30 mouse cellular contexts compared by ENCODE assay signal in genomic region chr10:69645311-69645802, GRCm38 (mm10).
DNase-seq lines count a peak whose midpoint lies in the region; ATAC-seq and TF ChIP-seq lines count a peak whose summit lies in the region.
"Had no signal": no experiment of that assay in that cellular context is flagged by ENCODE, and none has a peak within 500 bp of the region (broad histone marks: within the 10 kb centered on the region; RNA-seq: fewer than 3 reads in every experiment).

No protein-coding gene starts in this region.

- H3K9ac ChIP-seq in heart, embryonic 16.5 days (ENCODE audit: low read length) = no peak overlapping the region
- H3K9ac ChIP-seq: embryonic facial prominence, embryonic 13.5 days; hindbrain, embryonic 12.5 days; intestine, embryonic 15.5 days; liver, embryonic 13.5 days; neural tube, embryonic 15.5 days had no signal

- no peak for TF ChIP-seq CTCF in testis, adult 2 months (IDR thresholded peaks at IDR 0.05; ENCODE audit: control insufficient read depth, insufficient read depth, insufficient replicate concordance, low read depth, low read length)

- no peaks in the 10 kb centered on the region for H3K27me3 ChIP-seq in heart, embryonic 10.5 days (ENCODE audit: insufficient read depth, poor library complexity, severe bottlenecking)
- no peaks in the 10 kb centered on the region for H3K27me3 ChIP-seq in heart, embryonic 16.5 days (ENCODE audit: control insufficient read depth, insufficient read depth, low read length)
- no peaks in the 10 kb centered on the region for H3K27me3 ChIP-seq in testis, adult 2 months (ENCODE audit: control insufficient read depth, insufficient read depth, low read length)
- H3K27me3 ChIP-seq: embryonic facial prominence, embryonic 13.5 days; hindbrain, embryonic 12.5 days; intestine, embryonic 15.5 days; liver, embryonic 13.5 days; neural tube, embryonic 15.5 days had no signal

- intact Hi-C loops in heart, postnatal 14 days (cut with DNase I) = no loop called here

- ATAC-seq in heart, embryonic 16.5 days (replicated peaks; ENCODE audit: extremely low read depth, insufficient read depth, low FRiP score) = no peak
- ATAC-seq: forebrain, embryonic 16.5 days; hindbrain, postnatal 0 days; intestine, embryonic 15.5 days had no signal

- no peak for DNase-seq in heart, embryonic 10.5 days (ENCODE audit: low spot score)
- no peak for DNase-seq in heart, postnatal 14 days
- DNase-seq in heart, postnatal 4 days = no peak
- DNase-seq in testis, postnatal 14 days (ENCODE audit: low spot score) = no peak
- DNase-seq in testis, postnatal 10 days (ENCODE audit: low spot score) = peak; percentile 26
- DNase-seq in cerebellum, adult 9-11 months = no peak
- DNase-seq: adrenal gland, postnatal 10 days; cerebellum, adult 8-10 months; gastrocnemius, adult 2 months; kidney, adult 2 months; kidney, postnatal 36 days; left cerebral cortex, postnatal 4 days; liver, embryonic 13.5 days; lung, adult 2 months; lung, postnatal 10 days; midbrain, embryonic 14.5 days; retina, postnatal 1 day; spleen, adult 18-20 months; thymus, postnatal 4 days had no signal

- no peaks in the 10 kb centered on the region for H3K36me3 ChIP-seq in heart, embryonic 10.5 days
- H3K36me3 ChIP-seq in heart, embryonic 16.5 days (ENCODE audit: control insufficient read depth, insufficient read depth) = no peaks in the 10 kb centered on the region
- H3K36me3 ChIP-seq in testis, adult 2 months (ENCODE audit: control insufficient read depth, insufficient read depth, low read length) = no peaks in the 10 kb centered on the region
- H3K36me3 ChIP-seq: embryonic facial prominence, embryonic 13.5 days; forebrain, embryonic 10.5 days; hindbrain, embryonic 12.5 days; intestine, embryonic 15.5 days; liver, embryonic 13.5 days; neural tube, embryonic 15.5 days had no signal

- H3K4me2 ChIP-seq in heart, embryonic 16.5 days (ENCODE audit: low read depth, low read length) = no peak overlapping the region
- H3K4me2 ChIP-seq: embryonic facial prominence, embryonic 13.5 days; hindbrain, embryonic 12.5 days; intestine, embryonic 15.5 days; liver, embryonic 13.5 days; neural tube, embryonic 15.5 days had no signal

- no peaks in the 10 kb centered on the region for H3K9me3 ChIP-seq in heart, embryonic 10.5 days
- H3K9me3 ChIP-seq in heart, embryonic 16.5 days (replicated peaks; ENCODE audit: control insufficient read depth, low read length) = peaks cover 3% of the 10 kb centered on the region; the same call in 1 of the 2 replicates
- H3K9me3 ChIP-seq: embryonic facial prominence, embryonic 13.5 days; forebrain, embryonic 10.5 days; hindbrain, embryonic 12.5 days; intestine, embryonic 15.5 days; liver, embryonic 13.5 days; neural tube, embryonic 15.5 days had no signal

- H3K4me1 ChIP-seq in heart, embryonic 10.5 days = peaks cover 56% of the 10 kb centered on the region
- H3K4me1 ChIP-seq in heart, embryonic 16.5 days (ENCODE audit: control insufficient read depth, insufficient read depth, low read length) = peaks cover 32% of the 10 kb centered on the region
- H3K4me1 ChIP-seq in testis, adult 2 months (ENCODE audit: control insufficient read depth, insufficient read depth, low read length) = peaks cover 7% of the 10 kb centered on the region
- H3K4me1 ChIP-seq: intestine, embryonic 15.5 days had no signal

- H3K4me3 ChIP-seq in heart, embryonic 10.5 days = no peak overlapping the region
- no peak overlapping the region for H3K4me3 ChIP-seq in heart, embryonic 16.5 days (ENCODE audit: low read length)
- peak overlapping the region; percentile 72 for H3K4me3 ChIP-seq in testis, adult 2 months (ENCODE audit: control insufficient read depth, low read depth, low read length)
- H3K4me3 ChIP-seq: embryonic facial prominence, embryonic 13.5 days; forebrain, embryonic 10.5 days; gastrocnemius, adult 2 months; hindbrain, embryonic 12.5 days; intestine, embryonic 15.5 days; layer of hippocampus, adult 2 months; liver, embryonic 13.5 days; neural tube, embryonic 15.5 days had no signal

- peak overlapping the region; percentile 79 for H3K27ac ChIP-seq in heart, embryonic 10.5 days
- H3K27ac ChIP-seq in heart, embryonic 16.5 days (ENCODE audit: low read length) = peak overlapping the region; percentile 31
- no peak overlapping the region for H3K27ac ChIP-seq in testis, adult 2 months (ENCODE audit: control insufficient read depth, insufficient read depth, low read depth, low read length)
- H3K27ac ChIP-seq: embryonic facial prominence, embryonic 13.5 days; forebrain, embryonic 10.5 days; gastrocnemius, adult 2 months; hindbrain, embryonic 12.5 days; hindbrain, postnatal 0 days; intestine, embryonic 15.5 days; liver, embryonic 13.5 days; macrophage; neural tube, embryonic 15.5 days had no signal

- WGBS in heart, embryonic 10.5 days = 71% methylated on average over 5 of the region's 5 CpGs
- WGBS in heart, embryonic 16.5 days = 65% methylated on average over 5 of the region's 5 CpGs

- no peak for TF ChIP-seq POLR2A in testis, adult 2 months (IDR thresholded peaks at IDR 0.05; ENCODE audit: control insufficient read depth, low read depth, low read length)
